Mouse (Mus musculus) spleen, adult 2 months (tissue): ENCODE data around the gene Serpinb12.

Experiments used
- CTCF ChIP-seq: fragments of 200-500 bp; IDR thresholded peaks from 2 replicates; pipeline ENCODE4 v1.5.1; 2011; ENCODE audit warnings: mild to moderate bottlenecking, inconsistent platforms; ENCODE audit not compliant: insufficient read depth, insufficient read length, insufficient replicate concordance; ENCODE audit errors: extremely low read depth
- POLR2A ChIP-seq: fragments of 200-500 bp; IDR thresholded peaks from 2 replicates; pipeline ENCODE4 v1.6.1; 2011; ENCODE audit warnings: low read depth, low read length, inconsistent platforms

- TF ChIP-seq CTCF, result no peak
- TF ChIP-seq POLR2A, result no peak
Measured at GRCm38 (mm10) chr1:106983865-106984264, 49.6 kb downstream of the Serpinb12 start.
